Comparison of ENCODE assay signal across 10 mouse cellular contexts in genomic region chr8:118286282-118287180, GRCm38 (mm10). TPM values are rescaled to one million over a fixed set of nuclear protein-coding genes. Genes with fewer than 3 reads are reported as not detected.
A peak's percentile ranks its signal among the peaks of the same experiment; 100 is the strongest.
DNase-seq lines count a peak whose midpoint lies in the region; ATAC-seq lines count a peak whose summit lies in the region.
"Had no signal": no experiment of that assay in that cellular context is flagged by ENCODE, and none has a peak within 500 bp of the region (broad histone marks: within the 10 kb centered on the region; RNA-seq: fewer than 3 reads in every experiment).

No protein-coding gene starts in this region.

- H3K4me3 ChIP-seq in embryonic facial prominence, embryonic 13.5 days: no peak overlapping the region
- no peak overlapping the region for H3K4me3 ChIP-seq in embryonic facial prominence, embryonic 10.5 days
- H3K4me3 ChIP-seq in forebrain, embryonic 16.5 days (replicated peaks; ENCODE audit: low read length): peak overlapping the region; percentile 62
- peak overlapping the region; percentile 61 for H3K4me3 ChIP-seq in midbrain, embryonic 16.5 days (ENCODE audit: low read depth, low read length)
- H3K4me3 ChIP-seq in kidney, embryonic 14.5 days (ENCODE audit: low read length): no peak overlapping the region

- H3K4me2 ChIP-seq in embryonic facial prominence, embryonic 13.5 days: peak overlapping the region; percentile 95
- H3K4me2 ChIP-seq in forebrain, embryonic 16.5 days (ENCODE audit: low read length): peak overlapping the region; percentile 82
- H3K4me2 ChIP-seq in midbrain, embryonic 16.5 days (ENCODE audit: low read length): peak overlapping the region; percentile 73
- H3K4me2 ChIP-seq in kidney, embryonic 14.5 days (replicated peaks; ENCODE audit: low read depth, low read length): no peak overlapping the region

- 29% methylated on average over 10 of the region's 10 CpGs for WGBS in embryonic facial prominence, embryonic 13.5 days
- WGBS in embryonic facial prominence, embryonic 10.5 days: 32% methylated on average over 10 of the region's 10 CpGs
- 40% methylated on average over 10 of the region's 10 CpGs for WGBS in forebrain, embryonic 16.5 days
- WGBS in midbrain, embryonic 16.5 days: 35% methylated on average over 10 of the region's 10 CpGs
- 35% methylated on average over 10 of the region's 10 CpGs for WGBS in kidney, embryonic 14.5 days

- intact Hi-C loops in heart, postnatal 10 days (cut with DNase I): loop anchor here (2.0 to 5.0 kb wide), 6 partner anchors 156 to 776 kb away; no protein-coding TSS in a partner anchor

- DNase-seq in embryonic facial prominence, embryonic 10.5 days (ENCODE audit: low spot score): no peak
- peak; percentile 73 to 76 for DNase-seq in heart, postnatal 10 days
- DNase-seq in layer of hippocampus, postnatal 10 days (ENCODE audit: low spot score in 2 of 2): no peak
- DNase-seq in kidney, postnatal 25 days: no peak
- DNase-seq: adrenal gland, postnatal 36 days; liver had no signal

- no peak overlapping the region; the same call in 1 of the 2 replicates for H3K27ac ChIP-seq in embryonic facial prominence, embryonic 13.5 days
- no peak overlapping the region for H3K27ac ChIP-seq in embryonic facial prominence, embryonic 10.5 days (replicated peaks)
- peak overlapping the region; percentile 33 for H3K27ac ChIP-seq in forebrain, embryonic 16.5 days (ENCODE audit: low read length)
- H3K27ac ChIP-seq in midbrain, embryonic 16.5 days (ENCODE audit: low read length): no peak overlapping the region
- H3K27ac ChIP-seq in kidney, embryonic 14.5 days (ENCODE audit: low read depth, low read length): no peak overlapping the region

- H3K9me3 ChIP-seq in embryonic facial prominence, embryonic 13.5 days: no peaks in the 10 kb centered on the region
- no peaks in the 10 kb centered on the region for H3K9me3 ChIP-seq in embryonic facial prominence, embryonic 10.5 days
- no peaks in the 10 kb centered on the region for H3K9me3 ChIP-seq in forebrain, embryonic 16.5 days (ENCODE audit: control insufficient read depth, low read length)
- H3K9me3 ChIP-seq in midbrain, embryonic 16.5 days (replicated peaks; ENCODE audit: control insufficient read depth, low read length, poor library complexity, severe bottlenecking): no peaks in the 10 kb centered on the region
- H3K9me3 ChIP-seq in kidney, embryonic 14.5 days (ENCODE audit: control insufficient read depth, low read length): no peaks in the 10 kb centered on the region

- no peak overlapping the region for H3K9ac ChIP-seq in embryonic facial prominence, embryonic 13.5 days
- H3K9ac ChIP-seq in forebrain, embryonic 16.5 days (replicated peaks; ENCODE audit: low read depth, low read length): no peak overlapping the region
- peak overlapping the region; percentile 35 for H3K9ac ChIP-seq in midbrain, embryonic 16.5 days (ENCODE audit: low read depth, low read length)
- H3K9ac ChIP-seq in kidney, embryonic 14.5 days (ENCODE audit: low read depth, low read length): no peak overlapping the region

- H3K36me3 ChIP-seq in embryonic facial prominence, embryonic 13.5 days: no peaks in the 10 kb centered on the region
- H3K36me3 ChIP-seq in embryonic facial prominence, embryonic 10.5 days (replicated peaks): no peaks in the 10 kb centered on the region
- H3K36me3 ChIP-seq in forebrain, embryonic 16.5 days (ENCODE audit: control insufficient read depth, insufficient read depth): no peaks in the 10 kb centered on the region
- H3K36me3 ChIP-seq in midbrain, embryonic 16.5 days (ENCODE audit: control insufficient read depth, insufficient read depth, low read length): no peaks in the 10 kb centered on the region
- H3K36me3 ChIP-seq in kidney, embryonic 14.5 days (ENCODE audit: control insufficient read depth, insufficient read depth, low read length): no peaks in the 10 kb centered on the region

- peaks cover 69% of the 10 kb centered on the region for H3K27me3 ChIP-seq in embryonic facial prominence, embryonic 13.5 days
- peaks cover 71% of the 10 kb centered on the region for H3K27me3 ChIP-seq in embryonic facial prominence, embryonic 10.5 days (replicated peaks; ENCODE audit: low read depth, poor library complexity, severe bottlenecking)
- H3K27me3 ChIP-seq in forebrain, embryonic 16.5 days (replicated peaks; ENCODE audit: control insufficient read depth, insufficient read depth, low read length): no peaks in the 10 kb centered on the region
- no peaks in the 10 kb centered on the region for H3K27me3 ChIP-seq in midbrain, embryonic 16.5 days (ENCODE audit: control insufficient read depth, insufficient read depth, low read depth, low read length)
- peaks cover 17% of the 10 kb centered on the region for H3K27me3 ChIP-seq in kidney, embryonic 14.5 days (ENCODE audit: control insufficient read depth, insufficient read depth, low read length)

- no peak for ATAC-seq in embryonic facial prominence, embryonic 13.5 days (ENCODE audit: insufficient number of reproducible peaks, insufficient read depth, low FRiP score, low TSS enrichment, low read depth)
- no peak for ATAC-seq in forebrain, embryonic 16.5 days
- ATAC-seq in midbrain, embryonic 16.5 days: no peak
- ATAC-seq in kidney, embryonic 14.5 days (ENCODE audit: low FRiP score, low TSS enrichment): no peak

- peaks cover 41% of the 10 kb centered on the region for H3K4me1 ChIP-seq in embryonic facial prominence, embryonic 13.5 days
- H3K4me1 ChIP-seq in embryonic facial prominence, embryonic 10.5 days: peaks cover 29% of the 10 kb centered on the region
- H3K4me1 ChIP-seq in forebrain, embryonic 16.5 days (replicated peaks; ENCODE audit: control insufficient read depth, insufficient read depth, low read length): peaks cover 25% of the 10 kb centered on the region
- peaks cover 16% of the 10 kb centered on the region for H3K4me1 ChIP-seq in midbrain, embryonic 16.5 days (ENCODE audit: control insufficient read depth, insufficient read depth, low read length)
- no peaks in the 10 kb centered on the region for H3K4me1 ChIP-seq in kidney, embryonic 14.5 days (ENCODE audit: control insufficient read depth, insufficient read depth, low read length)

RNA-seq across cellular contexts. Expression of gene Cdh13, which starts 3.0 kb away (rescaled TPM):
- polyA plus RNA-seq in embryonic facial prominence, embryonic 13.5 days (2015; fragmentation: Nextera tagmentation; extraction: Ambion mirVana): 16.8 and 25.9 TPM in 2 replicates
- polyA plus RNA-seq in embryonic facial prominence, embryonic 10.5 days (2016; fragmentation: Nextera tagmentation; extraction: Ambion mirVana): 2.2 and 2.4 TPM in 2 replicates
- 110 and 129 TPM in 2 replicates for polyA plus RNA-seq in forebrain, embryonic 16.5 days (2015; fragmentation: Nextera tagmentation; extraction: Ambion mirVana)
- 100 to 1,000 TPM; 217 to 231 TPM for total RNA-seq in heart, postnatal 10 days (2021)
- polyA plus RNA-seq in midbrain, embryonic 16.5 days (2015; fragmentation: Nextera tagmentation; extraction: Ambion mirVana): 98.0 and 159 TPM in 2 replicates
- total RNA-seq in layer of hippocampus, postnatal 10 days (2021): 10 to 100 TPM; 74.9 to 76.6 TPM
- polyA plus RNA-seq in kidney, embryonic 14.5 days (2014; fragmentation: Nextera tagmentation; extraction: Ambion mirVana): 2.4 and 3.1 TPM in 2 replicates

Comparison
In these comparisons a context has a peak if more than half of its experiments do, and no peak if none do; other contexts are left out.
1. H3K4me3 ChIP-seq: peak in forebrain, embryonic 16.5 days (single experiment) and midbrain, embryonic 16.5 days (single experiment); none in embryonic facial prominence, embryonic 13.5 days (single experiment), embryonic facial prominence, embryonic 10.5 days (single experiment) and kidney, embryonic 14.5 days (single experiment).
2. DNase-seq: peak in heart, postnatal 10 days (2 of 2); none in embryonic facial prominence, embryonic 10.5 days (single experiment), layer of hippocampus, postnatal 10 days (0 of 2) and kidney, postnatal 25 days (0 of 2).